Mouse (Mus musculus): ENCODE measurements at regions not wholly inside any gene's neighbourhood (a gene's known extent, or its start where the extent isn't known, plus 50 kb on each side); places are given as distances from the start of the nearest gene placed in this dataset.

DNA sequence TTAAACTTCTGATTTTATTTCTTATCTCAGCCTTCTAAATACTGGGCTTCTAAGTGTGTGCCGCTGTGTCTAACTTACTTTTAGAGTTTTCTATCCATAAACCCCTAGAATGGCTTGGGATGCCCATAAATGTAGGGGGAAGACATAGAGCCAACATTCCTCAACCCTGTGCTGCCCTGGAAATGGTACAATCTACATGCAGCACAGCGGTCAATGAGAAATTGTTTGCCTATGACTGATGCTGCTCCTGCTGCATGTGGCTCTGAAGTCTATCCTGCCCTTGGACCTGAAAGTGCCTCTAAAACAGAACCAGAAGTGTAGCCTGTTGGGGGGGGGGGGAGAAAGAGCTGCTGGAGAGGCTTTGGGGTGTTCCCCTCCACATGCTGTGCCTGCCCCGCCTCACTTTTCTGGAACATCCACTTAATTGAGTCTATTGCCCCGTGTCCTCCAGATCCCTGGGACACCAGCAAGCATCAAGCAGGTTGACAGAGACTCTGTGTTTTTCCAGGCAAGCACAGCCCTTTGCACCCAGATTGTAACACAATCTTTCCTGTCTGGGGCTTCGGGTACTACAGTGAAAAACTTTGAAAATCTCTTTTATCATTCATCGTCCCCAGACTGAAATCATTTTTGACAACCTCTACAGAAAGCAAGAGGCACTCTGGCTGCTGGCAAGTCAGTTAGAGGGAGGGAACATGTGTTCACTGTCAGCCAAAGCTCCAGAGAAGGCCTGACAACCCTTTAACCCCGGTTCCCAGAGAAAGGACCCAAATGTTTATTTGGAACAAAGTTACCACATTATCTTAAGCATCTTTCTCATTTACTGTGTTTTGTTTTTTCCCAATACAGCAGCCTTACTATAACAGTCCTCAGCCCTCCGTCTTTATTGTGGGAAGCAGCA lies 101.4 kb upstream of the Meis1 start:
- no peaks in the 10 kb centered on the region for H3K36me3 ChIP-seq (ENCODE audit: control insufficient read depth, insufficient read depth)
- no peak overlapping the region for H3K4me2 ChIP-seq (replicated peaks; ENCODE audit: low read depth)
- H3K27me3 ChIP-seq (replicated peaks; ENCODE audit: control insufficient read depth, insufficient read depth, low read length): no peaks in the 10 kb centered on the region
- H3K27ac ChIP-seq (ENCODE audit: low read depth, low read length): no peak overlapping the region
- H3K9ac ChIP-seq (ENCODE audit: low read depth, low read length): no peak overlapping the region
- 55% methylated on average over 8 of the region's 8 CpGs for WGBS
- TF ChIP-seq CTCF (IDR thresholded peaks at IDR 0.05; ENCODE audit: low read depth): no peak
- ATAC-seq: no peak
- no peaks in the 10 kb centered on the region for H3K4me1 ChIP-seq (replicated peaks; ENCODE audit: control insufficient read depth, insufficient read depth, low read length)
- no peak overlapping the region for H3K4me3 ChIP-seq (ENCODE audit: low read depth, low read length)
- no peaks in the 10 kb centered on the region for H3K9me3 ChIP-seq (ENCODE audit: control insufficient read depth)

DNA sequence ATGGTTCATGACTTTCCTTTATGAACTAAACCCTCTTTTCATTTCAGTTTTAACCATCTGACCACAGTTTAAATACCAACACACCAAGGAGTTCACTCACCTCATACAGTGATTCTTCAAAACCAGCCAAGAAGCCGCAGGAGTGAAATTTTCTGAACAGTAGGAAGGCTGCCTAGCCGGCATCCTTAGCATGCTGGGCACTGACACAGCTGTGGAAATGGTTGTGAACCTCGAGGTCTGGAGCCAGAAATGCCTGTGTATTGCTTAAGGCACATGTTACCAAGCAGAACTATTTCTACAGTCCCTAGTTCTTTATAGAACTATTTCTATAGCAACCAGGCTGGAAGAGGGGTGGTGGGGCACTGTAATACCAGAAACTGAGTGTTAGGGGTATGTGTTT lies 102.1 kb upstream of the Meis1 start:
- TF ChIP-seq CTCF (IDR thresholded peaks at IDR 0.05; ENCODE audit: low read depth): no peak
- 62% methylated on average over 3 of the region's 3 CpGs for WGBS
- H3K9me3 ChIP-seq (ENCODE audit: control insufficient read depth): no peaks in the 10 kb centered on the region
- no peaks in the 10 kb centered on the region for H3K27me3 ChIP-seq (replicated peaks; ENCODE audit: control insufficient read depth, insufficient read depth, low read length)
- ATAC-seq: no peak
- no peak overlapping the region for H3K4me2 ChIP-seq (replicated peaks; ENCODE audit: low read depth)
- H3K27ac ChIP-seq (ENCODE audit: low read depth, low read length): no peak overlapping the region
- H3K9ac ChIP-seq (ENCODE audit: low read depth, low read length): no peak overlapping the region
- no peaks in the 10 kb centered on the region for H3K4me1 ChIP-seq (replicated peaks; ENCODE audit: control insufficient read depth, insufficient read depth, low read length)
- H3K4me3 ChIP-seq (ENCODE audit: low read depth, low read length): no peak overlapping the region
- H3K36me3 ChIP-seq (ENCODE audit: control insufficient read depth, insufficient read depth): no peaks in the 10 kb centered on the region

DNA sequence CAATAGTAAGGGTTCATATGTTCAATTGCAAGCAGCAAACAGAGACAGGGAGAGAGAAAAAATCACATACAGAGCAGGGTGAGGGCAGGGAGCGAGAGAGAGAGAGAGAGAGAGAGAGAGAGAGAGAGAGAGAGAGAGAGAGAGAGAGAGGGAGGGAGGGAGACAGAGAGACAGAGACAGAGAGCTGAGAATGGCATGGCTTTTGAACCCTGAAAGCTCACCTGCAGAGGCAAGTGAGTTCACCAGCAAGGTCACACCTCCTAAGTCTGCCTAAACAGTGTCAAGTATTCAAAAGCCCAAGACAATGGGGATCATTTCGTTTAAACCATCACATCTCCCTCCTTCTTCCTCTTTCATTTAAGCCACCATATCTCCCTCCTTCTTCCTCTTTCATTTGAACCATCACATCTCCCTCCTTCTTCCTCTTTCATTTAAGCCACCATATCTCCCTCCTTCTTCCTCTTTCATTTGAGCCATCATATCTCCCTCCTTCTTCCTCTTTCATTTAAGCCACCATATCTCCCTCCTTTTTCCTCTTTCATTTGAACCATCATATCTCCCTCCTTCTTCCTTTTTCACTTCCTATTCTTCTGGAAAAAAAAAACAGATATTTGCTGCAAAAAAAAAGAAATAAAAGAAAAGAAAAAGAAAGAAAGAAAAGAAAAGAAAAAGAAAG lies 116.7 kb upstream of the Meis1 start:
- H3K27me3 ChIP-seq (replicated peaks; ENCODE audit: control insufficient read depth, insufficient read depth, low read length): no peaks in the 10 kb centered on the region
- TF ChIP-seq CTCF (IDR thresholded peaks at IDR 0.05; ENCODE audit: low read depth): no peak
- no peak overlapping the region for H3K4me2 ChIP-seq (replicated peaks; ENCODE audit: low read depth)
- H3K27ac ChIP-seq (ENCODE audit: low read depth, low read length): no peak overlapping the region
- no peak overlapping the region for H3K9ac ChIP-seq (ENCODE audit: low read depth, low read length)
- H3K36me3 ChIP-seq (ENCODE audit: control insufficient read depth, insufficient read depth): no peaks in the 10 kb centered on the region
- no peaks in the 10 kb centered on the region for H3K9me3 ChIP-seq (ENCODE audit: control insufficient read depth)
- no peak for ATAC-seq
- no peak overlapping the region for H3K4me3 ChIP-seq (ENCODE audit: low read depth, low read length)
- 14% methylated on average over 1 of the region's 2 CpGs for WGBS
- H3K4me1 ChIP-seq (replicated peaks; ENCODE audit: control insufficient read depth, insufficient read depth, low read length): no peaks in the 10 kb centered on the region

DNA sequence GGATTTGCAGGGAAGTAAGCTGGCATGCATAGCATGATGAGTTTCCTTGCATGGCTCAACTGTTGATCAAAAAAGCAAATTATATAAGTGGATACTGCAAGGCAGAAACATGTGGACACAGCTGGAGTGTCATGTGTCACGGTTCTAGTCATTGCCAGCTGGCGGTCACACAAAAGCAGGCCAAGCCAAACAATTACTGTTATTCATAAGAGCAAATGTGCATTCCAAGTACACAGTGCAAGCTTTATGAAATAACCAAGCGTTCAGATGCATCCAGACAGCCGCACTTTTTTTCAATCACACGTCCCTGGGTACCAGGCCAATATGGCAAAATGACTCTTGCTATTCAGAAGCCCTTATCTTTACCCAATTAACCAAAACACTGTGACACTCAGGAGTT lies 119.6 kb upstream of the Meis1 start:
- no peak for TF ChIP-seq CTCF (IDR thresholded peaks at IDR 0.05; ENCODE audit: low read depth)
- Histone ChIP-seq H3K9ac (ENCODE audit: low read depth, low read length) (no peak overlapping the region), H3K9me3 (ENCODE audit: control insufficient read depth) (no peaks in the 10 kb centered on the region), H3K4me3 (ENCODE audit: low read depth, low read length) (no peak overlapping the region), H3K4me1 (replicated peaks; ENCODE audit: control insufficient read depth, insufficient read depth, low read length) (no peaks in the 10 kb centered on the region), H3K4me2 (replicated peaks; ENCODE audit: low read depth) (no peak overlapping the region), H3K27ac (ENCODE audit: low read depth, low read length) (no peak overlapping the region), H3K36me3 (ENCODE audit: control insufficient read depth, insufficient read depth) (no peaks in the 10 kb centered on the region), H3K27me3 (replicated peaks; ENCODE audit: control insufficient read depth, insufficient read depth, low read length) (no peaks in the 10 kb centered on the region)
- ATAC-seq: no peak
- WGBS: 67% methylated on average over 5 of the region's 5 CpGs

DNA sequence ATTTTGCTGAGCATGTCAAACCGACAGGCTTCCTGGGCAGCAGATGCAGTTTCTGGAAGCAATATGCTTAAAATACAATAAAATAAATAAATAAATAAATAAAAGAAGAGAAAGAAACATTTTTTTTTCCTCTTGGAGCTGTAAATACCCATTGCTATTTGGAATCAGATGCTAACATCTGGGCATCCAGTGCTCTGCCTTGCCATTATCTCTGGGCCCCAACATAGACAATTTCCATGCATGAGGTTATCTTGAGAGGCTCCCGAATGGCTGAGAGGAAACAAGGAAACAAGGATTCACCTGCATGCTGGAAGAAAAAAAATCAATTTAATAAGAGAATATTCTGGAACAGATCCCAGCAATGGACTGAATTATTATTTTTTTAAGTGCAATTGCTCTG lies 120.0 kb upstream of the Meis1 start:
- H3K9me3 ChIP-seq (ENCODE audit: control insufficient read depth): no peaks in the 10 kb centered on the region
- H3K27ac ChIP-seq (ENCODE audit: low read depth, low read length): no peak overlapping the region
- H3K4me2 ChIP-seq (replicated peaks; ENCODE audit: low read depth): no peak overlapping the region
- no peaks in the 10 kb centered on the region for H3K36me3 ChIP-seq (ENCODE audit: control insufficient read depth, insufficient read depth)
- WGBS: 69% methylated on average over 2 of the region's 2 CpGs
- no peaks in the 10 kb centered on the region for H3K27me3 ChIP-seq (replicated peaks; ENCODE audit: control insufficient read depth, insufficient read depth, low read length)
- no peaks in the 10 kb centered on the region for H3K4me1 ChIP-seq (replicated peaks; ENCODE audit: control insufficient read depth, insufficient read depth, low read length)
- no peak overlapping the region for H3K4me3 ChIP-seq (ENCODE audit: low read depth, low read length)
- ATAC-seq: no peak
- H3K9ac ChIP-seq (ENCODE audit: low read depth, low read length): no peak overlapping the region
- no peak for TF ChIP-seq CTCF (IDR thresholded peaks at IDR 0.05; ENCODE audit: low read depth)

DNA sequence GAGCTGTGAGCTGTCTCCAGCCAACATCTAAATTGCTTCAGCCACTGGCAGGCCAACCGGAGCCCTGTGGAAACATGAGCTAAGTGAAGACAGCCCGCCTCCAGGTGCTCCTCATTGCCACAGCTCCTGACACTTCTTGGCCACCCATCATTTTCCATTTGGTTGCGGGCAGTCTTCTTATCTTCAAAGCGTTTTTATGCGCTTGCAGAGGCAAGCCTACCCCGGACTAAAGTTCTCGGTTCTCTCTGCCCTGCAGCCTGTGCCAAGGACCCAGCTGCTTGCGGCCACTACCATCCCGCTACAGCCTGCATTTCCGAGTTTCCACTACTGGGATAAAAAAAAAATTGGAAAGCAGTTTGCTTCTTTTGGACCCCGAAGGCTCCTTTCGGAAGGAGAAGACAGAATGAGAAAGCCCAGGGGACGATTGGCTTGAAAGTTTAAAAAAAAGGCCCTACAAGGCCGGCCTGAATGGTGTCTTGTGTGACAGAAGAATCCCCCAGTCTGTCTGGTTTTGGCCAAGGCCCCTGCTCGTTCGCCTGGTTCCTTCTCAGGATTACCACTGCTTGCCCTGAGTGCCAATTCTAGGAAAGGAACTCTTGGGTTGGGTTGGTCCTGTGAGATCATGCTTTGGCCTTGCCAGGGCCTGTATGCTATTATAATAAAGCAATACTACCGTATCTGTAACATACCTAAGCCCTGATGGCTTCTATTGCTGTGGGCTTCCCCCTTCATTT lies 124.6 kb upstream of the Meis1 start:
- H3K9me3 ChIP-seq (ENCODE audit: control insufficient read depth): no peaks in the 10 kb centered on the region
- H3K27me3 ChIP-seq (replicated peaks; ENCODE audit: control insufficient read depth, insufficient read depth, low read length): no peaks in the 10 kb centered on the region
- no peak for TF ChIP-seq CTCF (IDR thresholded peaks at IDR 0.05; ENCODE audit: low read depth)
- no peak overlapping the region for H3K9ac ChIP-seq (ENCODE audit: low read depth, low read length)
- 78% methylated on average over 17 of the region's 17 CpGs for WGBS
- ATAC-seq: no peak
- no peak overlapping the region for H3K27ac ChIP-seq (ENCODE audit: low read depth, low read length)
- no peaks in the 10 kb centered on the region for H3K36me3 ChIP-seq (ENCODE audit: control insufficient read depth, insufficient read depth)
- H3K4me2 ChIP-seq (replicated peaks; ENCODE audit: low read depth): no peak overlapping the region
- H3K4me3 ChIP-seq (ENCODE audit: low read depth, low read length): no peak overlapping the region
- no peaks in the 10 kb centered on the region for H3K4me1 ChIP-seq (replicated peaks; ENCODE audit: control insufficient read depth, insufficient read depth, low read length)
